Mouse (Mus musculus) neural tube, embryonic 14.5 days (tissue): ENCODE data around the gene Usp35. TPM values are rescaled to one million over a fixed set of nuclear protein-coding genes. Genes with fewer than 3 reads are reported as not detected.

Experiments used
- ATAC-seq: fragments of 200-750 bp; cut with Nextera tagmentation; 2 replicates; pipeline ENCODE4 v1.8.0; 2017; ENCODE audit warnings: low read depth, mild to moderate bottlenecking, moderate TSS enrichment, moderate library complexity
- H3K27ac ChIP-seq: fragments of 300-500 bp; sonication (generic); 2 replicates; pipeline ENCODE4 v1.5.1; 2014; ENCODE audit warnings: low read depth, mild to moderate bottlenecking, control low read depth, low read length, moderate library complexity, mixed read lengths
- H3K27me3 ChIP-seq: fragments of 300-500 bp; sonication (generic); 2 replicates; pipeline ENCODE4 v1.6.1; 2014; ENCODE audit warnings: low read length; ENCODE audit not compliant: control insufficient read depth, insufficient read depth
- H3K36me3 ChIP-seq: fragments of 300-500 bp; sonication (generic); 2 replicates; pipeline ENCODE4 v1.6.1; 2014; ENCODE audit warnings: low read length, mixed read lengths; ENCODE audit not compliant: control insufficient read depth, insufficient read depth
- H3K4me1 ChIP-seq: fragments of 300-500 bp; sonication (generic); 2 replicates; pipeline ENCODE4 v1.6.1; 2014; ENCODE audit warnings: low read length; ENCODE audit not compliant: control insufficient read depth, insufficient read depth
- H3K4me2 ChIP-seq: fragments of 300-500 bp; sonication (generic); 2 replicates; pipeline ENCODE4 v1.6.1; 2014; ENCODE audit warnings: mild to moderate bottlenecking, low read depth, low read length, control low read depth
- H3K4me3 ChIP-seq: fragments of 300-500 bp; sonication (generic); 2 replicates; pipeline ENCODE4 v1.5.1; 2014; ENCODE audit warnings: low read depth, low read length, control low read depth, mixed read lengths
- H3K9ac ChIP-seq: fragments of 300-500 bp; sonication (generic); replicated peaks from 2 replicates; pipeline ENCODE4 v1.6.1; 2014; ENCODE audit warnings: low read depth, mild to moderate bottlenecking, control low read depth, low read length, mixed read lengths
- H3K9me3 ChIP-seq: fragments of 300-500 bp; sonication (generic); 2 replicates; pipeline ENCODE4 v1.6.1; 2016; ENCODE audit warnings: low read length; ENCODE audit not compliant: control insufficient read depth
- WGBS: fragments of 180-500 bp; shearing (Covaris S2); extraction: QIAGEN DNeasy Blood & Tissue Kit; methylation state at CpG from one replicate; pipeline ENCODE4 v1.1.7; 2014; 5-methylcytosine and 5-hydroxymethylcytosine counted together
- polyA plus RNA-seq: library from polyadenylated mRNA; unstranded; fragments of >200 nt; fragmentation: Nextera tagmentation; extraction: Ambion mirVana; gene quantifications from 2 replicates; pipeline ENCODE4 v1.2.1, GENCODE M21; 2014

Gene Usp35
- 4.6 and 5.1 TPM in 2 replicates for polyA plus RNA-seq

- WGBS = under 1% methylated on average over 67 of the region's 68 CpGs
- no peaks in the 10 kb centered on the region for H3K27me3 ChIP-seq
These were observed at the start of gene Usp35, which contains the start of gene Kctd21 for GRCm38 (mm10) chr7:97331726-97332666. Usp35 (minus strand) TSS chr7:97332020. Kctd21 (plus strand) TSS chr7:97332327.

GRCm38 (mm10) chr7:97380500-97381123, 48.8 kb upstream of the Usp35 start:
- Histone ChIP-seq H3K4me2 (no peak overlapping the region), H3K36me3 (peaks cover 16% of the 10 kb centered on the region), H3K27me3 (no peaks in the 10 kb centered on the region), H3K27ac (no peak overlapping the region), H3K9ac (no peak overlapping the region), H3K4me3 (no peak overlapping the region), H3K4me1 (no peaks in the 10 kb centered on the region), H3K9me3 (no peaks in the 10 kb centered on the region)
- WGBS = 92% methylated on average over 5 of the region's 5 CpGs
- ATAC-seq = no peak

More at GRCm38 (mm10) chr7:97331726-97332666, at the start of gene Usp35, which contains the start of gene Kctd21:
- H3K4me3 ChIP-seq = peak within 1 kb of the TSS; percentile 76
- H3K4me1 ChIP-seq = peaks cover 13% of the 10 kb centered on the region; the same call in 1 of the 2 replicates
- H3K4me2 ChIP-seq = peak within 1 kb of the TSS; percentile 58
- peak; percentile 99 for ATAC-seq
- H3K36me3 ChIP-seq = no peaks in the 10 kb centered on the region
- peak within 1 kb of the TSS; percentile 71 for H3K9ac ChIP-seq
- no peak within 1 kb of the TSS for H3K27ac ChIP-seq
- no peaks in the 10 kb centered on the region for H3K9me3 ChIP-seq

GRCm38 (mm10) chr7:97379304-97379703, 47.5 kb upstream of the Usp35 start:
- no peaks in the 10 kb centered on the region for H3K4me1 ChIP-seq
- ATAC-seq = no peak
- H3K4me3 ChIP-seq = no peak overlapping the region
- no peaks in the 10 kb centered on the region for H3K27me3 ChIP-seq
- H3K4me2 ChIP-seq = no peak overlapping the region
- peaks cover 16% of the 10 kb centered on the region for H3K36me3 ChIP-seq
- 96% methylated on average over 5 of the region's 5 CpGs for WGBS
- no peak overlapping the region for H3K9ac ChIP-seq
- H3K27ac ChIP-seq = no peak overlapping the region
- H3K9me3 ChIP-seq = no peaks in the 10 kb centered on the region

- Histone ChIP-seq H3K27me3 (no peaks in the 10 kb centered on the region), H3K9ac (no peak overlapping the region), H3K4me3 (no peak overlapping the region), H3K4me1 (peaks cover 8% of the 10 kb centered on the region; the same call in 1 of the 2 replicates), H3K27ac (no peak overlapping the region), H3K4me2 (no peak overlapping the region), H3K9me3 (no peaks in the 10 kb centered on the region), H3K36me3 (peaks cover 6% of the 10 kb centered on the region; the same call in 1 of the 2 replicates)
- no peak for ATAC-seq
- 80% methylated on average over 2 of the region's 2 CpGs for WGBS
These were observed 44.1 kb upstream of the Usp35 start for GRCm38 (mm10) chr7:97375906-97376305.

- H3K9me3 ChIP-seq = no peaks in the 10 kb centered on the region
- WGBS = 94% methylated on average over 9 of the region's 9 CpGs
- peaks cover 6% of the 10 kb centered on the region; the same call in 1 of the 2 replicates for H3K36me3 ChIP-seq
These were observed 43.3 kb upstream of the Usp35 start for GRCm38 (mm10) chr7:97375101-97375500.

GRCm38 (mm10) chr7:97365887-97366286, 34.1 kb upstream of the Usp35 start:
- no peaks in the 10 kb centered on the region for H3K9me3 ChIP-seq
- H3K4me1 ChIP-seq = peaks cover under 1% of the 10 kb centered on the region; the same call in 1 of the 2 replicates
- WGBS = 90% methylated on average over 1 of the region's 1 CpGs
- no peak for ATAC-seq
- H3K27ac ChIP-seq = no peak overlapping the region
- no peaks in the 10 kb centered on the region for H3K36me3 ChIP-seq
- H3K4me2 ChIP-seq = no peak overlapping the region
- no peak overlapping the region for H3K9ac ChIP-seq
- no peak overlapping the region for H3K4me3 ChIP-seq
- H3K27me3 ChIP-seq = no peaks in the 10 kb centered on the region

More at GRCm38 (mm10) chr7:97375101-97375500, 43.3 kb upstream of the Usp35 start:
- H3K27me3 ChIP-seq = no peaks in the 10 kb centered on the region
- no peak overlapping the region for H3K9ac ChIP-seq
- H3K4me3 ChIP-seq = no peak overlapping the region
- no peak for ATAC-seq
- peaks cover 9% of the 10 kb centered on the region; the same call in 1 of the 2 replicates for H3K4me1 ChIP-seq
- H3K4me2 ChIP-seq = no peak overlapping the region
- H3K27ac ChIP-seq = no peak overlapping the region

- WGBS = 37% methylated on average over 4 of the region's 4 CpGs
- ATAC-seq = no peak
- Histone ChIP-seq H3K36me3 (no peaks in the 10 kb centered on the region), H3K27ac (no peak overlapping the region), H3K4me3 (no peak overlapping the region), H3K9ac (no peak overlapping the region), H3K4me1 (no peaks in the 10 kb centered on the region), H3K4me2 (no peak overlapping the region), H3K9me3 (no peaks in the 10 kb centered on the region), H3K27me3 (no peaks in the 10 kb centered on the region)
These were observed 29.6 kb upstream of the Usp35 start for GRCm38 (mm10) chr7:97361467-97361866.

GRCm38 (mm10) chr7:97360955-97361354, 29.1 kb upstream of the Usp35 start:
- ATAC-seq = no peak
- Histone ChIP-seq H3K9ac (no peak overlapping the region), H3K4me1 (no peaks in the 10 kb centered on the region), H3K4me3 (no peak overlapping the region), H3K27ac (no peak overlapping the region), H3K4me2 (no peak overlapping the region), H3K27me3 (no peaks in the 10 kb centered on the region), H3K36me3 (no peaks in the 10 kb centered on the region), H3K9me3 (no peaks in the 10 kb centered on the region)
- WGBS = 45% methylated on average over 3 of the region's 3 CpGs

GRCm38 (mm10) chr7:97360166-97360565, 28.3 kb upstream of the Usp35 start:
- Histone ChIP-seq H3K4me2 (no peak overlapping the region), H3K9ac (no peak overlapping the region), H3K36me3 (no peaks in the 10 kb centered on the region), H3K9me3 (no peaks in the 10 kb centered on the region), H3K27me3 (no peaks in the 10 kb centered on the region), H3K4me1 (no peaks in the 10 kb centered on the region), H3K4me3 (no peak overlapping the region), H3K27ac (no peak overlapping the region)
- no peak for ATAC-seq
- WGBS = 54% methylated on average over 5 of the region's 5 CpGs
